Mouse (Mus musculus) MEL (cell line): ENCODE measurements around the gene Gm36028. TPM values are rescaled to one million over a fixed set of nuclear protein-coding genes. Genes with fewer than 3 reads are reported as not detected.

Experiments used
- DNase-seq: peaks from one replicate; pipeline ENCODE4 v3.0.0; 2011; ENCODE audit warnings: low read depth, low spot score
- H3K27ac ChIP-seq: 2 replicates; pipeline ENCODE4 v1.5.1; 2012; ENCODE audit warnings: low read depth, mild to moderate bottlenecking, control low read depth, low read length, moderate library complexity; ENCODE audit not compliant: control insufficient read depth
- H3K27me3 ChIP-seq, 2 experiments: fragments of 150-350 bp in 1 of 2; sonication (generic) in 1 of 2; 2 replicates each; pipeline ENCODE4 v1.6.1; 2012; ENCODE audit warnings: low read length in 2 of 2, mild to moderate bottlenecking in 2 of 2, improper control_type of control experiment in 1 of 2, moderate library complexity in 1 of 2; ENCODE audit not compliant: insufficient read depth in 2 of 2, control insufficient read depth in 1 of 2
- H3K36me3 ChIP-seq, 2 experiments: 2 replicates each; pipeline ENCODE4 v1.6.1; 2012 to 2014; ENCODE audit warnings: low read length in 2 of 2, improper control_type of control experiment in 1 of 2, inconsistent platforms in 1 of 2, mild to moderate bottlenecking in 1 of 2; ENCODE audit not compliant: insufficient read depth in 2 of 2, control insufficient read depth in 1 of 2
- H3K4me1 ChIP-seq, 2 experiments: fragments of 150-350 bp in 1 of 2; sonication (generic) in 1 of 2; 2 replicates each; pipeline ENCODE4 v1.6.1; 2012; ENCODE audit warnings: low read length in 2 of 2, improper control_type of control experiment in 1 of 2, mild to moderate bottlenecking in 1 of 2; ENCODE audit not compliant: insufficient read depth in 2 of 2, control insufficient read depth in 1 of 2
- H3K4me3 ChIP-seq, 2 experiments: fragments of 150-350 bp in 1 of 2; sonication (generic) in 1 of 2; 2 replicates each; pipeline ENCODE4 v1.5.1; 2012; ENCODE audit warnings: low read depth in 2 of 2, low read length in 2 of 2, mild to moderate bottlenecking in 2 of 2, moderate library complexity in 2 of 2, control low read depth in 1 of 2, improper control_type of control experiment in 1 of 2; ENCODE audit not compliant: control insufficient read depth in 1 of 2, insufficient read depth in 1 of 2
- H3K79me2 ChIP-seq: 2 replicates; pipeline ENCODE4 v1.6.1; 2012; ENCODE audit warnings: mild to moderate bottlenecking, low read length, moderate library complexity; ENCODE audit not compliant: control insufficient read depth, poor library complexity, insufficient read depth
- H3K9ac ChIP-seq: 2 replicates; pipeline ENCODE4 v1.6.1; 2012; ENCODE audit warnings: low read depth, mild to moderate bottlenecking, control low read depth, low read length, moderate library complexity; ENCODE audit not compliant: control insufficient read depth, poor library complexity, severe bottlenecking
- H3K9me3 ChIP-seq: fragments of 150-350 bp; sonication (generic); replicated peaks from 2 replicates; pipeline ENCODE4 v1.6.1; 2012; ENCODE audit warnings: mild to moderate bottlenecking, low read length, improper control_type of control experiment, moderate library complexity; ENCODE audit not compliant: insufficient read depth
- BHLHE40 ChIP-seq: IDR thresholded peaks from 2 replicates; pipeline ENCODE4 v1.6.1; 2012; ENCODE audit warnings: low read depth, mild to moderate bottlenecking, inconsistent platforms, low read length, improper control_type of control experiment, borderline replicate concordance
- CHD1 ChIP-seq: IDR thresholded peaks from 2 replicates; pipeline ENCODE4 v1.6.1; 2012; ENCODE audit warnings: low read depth, mild to moderate bottlenecking, inconsistent platforms, low read length, improper control_type of control experiment
- CTCF ChIP-seq, 3 experiments: IDR thresholded peaks in 2 of 3; conservative IDR thresholded peaks in 1 of 3; 2 replicates each; pipeline ENCODE4 v1.5.1; 2011 to 2012; ENCODE audit warnings: low read length in 3 of 3, low read depth in 2 of 3, mild to moderate bottlenecking in 2 of 3, improper control_type of control experiment in 1 of 3, inconsistent platforms in 1 of 3, mixed read lengths in 1 of 3, moderate library complexity in 1 of 3; ENCODE audit not compliant: control insufficient read depth in 1 of 3, insufficient read depth in 1 of 3, poor library complexity in 1 of 3, severe bottlenecking in 1 of 3
- E2F4 ChIP-seq: IDR thresholded peaks from 2 replicates; pipeline ENCODE4 v1.6.1; 2011; ENCODE audit warnings: low read depth, low read length, improper control_type of control experiment, borderline replicate concordance
- EP300 ChIP-seq, 2 experiments: IDR thresholded peaks; 2 replicates each; pipeline ENCODE4 v1.6.1; 2011; ENCODE audit warnings: improper control_type of control experiment in 2 of 2, low read length in 2 of 2, low read depth in 1 of 2, mild to moderate bottlenecking in 1 of 2
- ETS1 ChIP-seq: IDR thresholded peaks from 2 replicates; pipeline ENCODE4 v1.6.1; 2012; ENCODE audit warnings: low read depth, mild to moderate bottlenecking, inconsistent platforms, low read length, improper control_type of control experiment, moderate library complexity
- GABPA ChIP-seq: IDR thresholded peaks from 2 replicates; pipeline ENCODE4 v1.6.1; 2012; ENCODE audit warnings: low read depth, mild to moderate bottlenecking, inconsistent platforms, low read length, improper control_type of control experiment, moderate library complexity
- GATA1 ChIP-seq: IDR thresholded peaks from 2 replicates; pipeline ENCODE4 v1.6.1; 2011; ENCODE audit warnings: low read depth, low read length, improper control_type of control experiment
- HCFC1 ChIP-seq: IDR thresholded peaks from 2 replicates; pipeline ENCODE4 v1.6.1; 2012; ENCODE audit warnings: low read depth, mild to moderate bottlenecking, inconsistent platforms, low read length, improper control_type of control experiment, moderate library complexity
- MAZ ChIP-seq: IDR thresholded peaks from 2 replicates; pipeline ENCODE4 v1.6.1; 2012; ENCODE audit warnings: low read depth, mild to moderate bottlenecking, inconsistent platforms, low read length, improper control_type of control experiment
- MEF2A ChIP-seq: IDR thresholded peaks from 2 replicates; pipeline ENCODE4 v1.6.1; 2014; ENCODE audit warnings: low read depth, mild to moderate bottlenecking, inconsistent platforms, low read length, improper control_type of control experiment; ENCODE audit not compliant: poor library complexity, insufficient replicate concordance, severe bottlenecking; ENCODE audit errors: extremely low read depth
- MYB ChIP-seq: IDR thresholded peaks from 2 replicates; pipeline ENCODE4 v1.6.1; 2011; ENCODE audit warnings: mild to moderate bottlenecking, low read depth, low read length, improper control_type of control experiment
- MYC ChIP-seq: IDR thresholded peaks from 2 replicates; pipeline ENCODE4 v1.6.1; 2011; ENCODE audit warnings: low read depth, mild to moderate bottlenecking, low read length, improper control_type of control experiment, moderate library complexity
- NELFE ChIP-seq: IDR thresholded peaks from 2 replicates; pipeline ENCODE4 v1.6.1; 2011; ENCODE audit warnings: low read depth, low read length, improper control_type of control experiment
- POLR2AphosphoS2 ChIP-seq: IDR thresholded peaks from 2 replicates; pipeline ENCODE4 v1.6.1; 2011; ENCODE audit warnings: low read length, improper control_type of control experiment
- POLR2AphosphoS5 ChIP-seq: IDR thresholded peaks from 2 replicates; pipeline ENCODE4 v1.6.1; 2012; ENCODE audit warnings: low read depth, borderline replicate concordance, mild to moderate bottlenecking, inconsistent platforms, low read length, moderate library complexity, mixed read lengths
- SMC3 ChIP-seq: IDR thresholded peaks from 2 replicates; pipeline ENCODE4 v1.6.1; 2011; ENCODE audit warnings: low read depth, low read length, improper control_type of control experiment
- TAL1 ChIP-seq: IDR thresholded peaks from 2 replicates; pipeline ENCODE4 v1.6.1; 2012; ENCODE audit warnings: mild to moderate bottlenecking, inconsistent platforms, low read length, moderate library complexity, mixed read lengths
- UBTF ChIP-seq: IDR thresholded peaks from 2 replicates; pipeline ENCODE4 v1.6.1; 2012; ENCODE audit warnings: low read depth, mild to moderate bottlenecking, inconsistent platforms, low read length, improper control_type of control experiment, moderate library complexity, borderline replicate concordance; ENCODE audit not compliant: insufficient read depth
- USF1 ChIP-seq: IDR thresholded peaks from 2 replicates; pipeline ENCODE4 v1.6.1; 2014; ENCODE audit warnings: low read depth, mild to moderate bottlenecking, inconsistent platforms, low read length, improper control_type of control experiment, moderate library complexity
- USF2 ChIP-seq, 2 experiments: IDR thresholded peaks; 2 replicates each; pipeline ENCODE4 v1.6.1; 2011 to 2012; ENCODE audit warnings: improper control_type of control experiment in 2 of 2, low read length in 2 of 2, borderline replicate concordance in 1 of 2, inconsistent platforms in 1 of 2, low read depth in 1 of 2, mild to moderate bottlenecking in 1 of 2; ENCODE audit not compliant: insufficient read depth in 1 of 2
- ZC3H11A ChIP-seq: IDR thresholded peaks from 2 replicates; pipeline ENCODE4 v1.6.1; 2012; ENCODE audit warnings: low read depth, mild to moderate bottlenecking, inconsistent platforms, low read length, improper control_type of control experiment
- ZKSCAN1 ChIP-seq: IDR thresholded peaks from 2 replicates; pipeline ENCODE4 v1.6.1; 2012; ENCODE audit warnings: low read depth, mild to moderate bottlenecking, inconsistent platforms, low read length, improper control_type of control experiment, moderate library complexity
- polyA plus RNA-seq, 2 experiments: library from polyadenylated mRNA; stranded (reverse) in 1 of 2; unstranded in 1 of 2; fragments of >175 nt in 1 of 2; fragments of >200 nt in 1 of 2; gene quantifications; 2 replicates each; pipeline versions ENCODE4 v1.2.1 to v1.2.4; 2012; ENCODE audit warnings: low replicate concordance in 2 of 2, low read depth in 1 of 2; ENCODE audit not compliant: insufficient read length in 2 of 2, insufficient read depth in 1 of 2, missing spikeins in 1 of 2
- total RNA-seq: library from RNA; depleted of rRNA; stranded (reverse); fragments of 300-350 nt; gene quantifications from 2 replicates; pipeline ENCODE4 v1.2.3, GENCODE M21; 2012

The Gm36028 gene
- total and polyA plus RNA-seq, 3 experiments, result not detected

GRCm38 (mm10) chr16:37803387-37803950 lies 57.5 kb downstream of the Gm36028 start:
- Histone ChIP-seq H3K36me3 (no peaks in the 10 kb centered on the region), H3K9ac (no peak overlapping the region)
- no peak for DNase-seq
- TF ChIP-seq NELFE (no peak), ZKSCAN1 (no peak), ETS1 (no peak), HCFC1 (no peak), POLR2AphosphoS2 (no peak), E2F4 (no peak), BHLHE40 (no peak), UBTF (no peak), USF2 (IDR thresholded peaks at IDR 0.05; ENCODE audit: borderline replicate concordance in 1 of 2, insufficient read depth in 1 of 2, low read depth in 1 of 2, low read length in 2 of 2) (no peak), USF1 (no peak), TAL1 (no peak), CTCF (IDR thresholded peaks at IDR 0.05 in 2 of 3, conservative IDR thresholded peaks at IDR 0.05 in 1 of 3; ENCODE audit: control insufficient read depth in 1 of 3, insufficient read depth in 1 of 3, low read depth in 2 of 3, low read length in 3 of 3, poor library complexity in 1 of 3, severe bottlenecking in 1 of 3) (no peak), ZC3H11A (no peak), MAZ (no peak), MYC (no peak), MYB (no peak), GABPA (no peak), GATA1 (no peak)
- TF ChIP-seq, all 39 proteins: peak for 0
- Histone ChIP-seq H3K79me2 (no peaks in the 10 kb centered on the region), H3K9me3 (no peaks in the 10 kb centered on the region), H3K4me3 (no peak overlapping the region), H3K27ac (no peak overlapping the region), H3K27me3 (no peaks in the 10 kb centered on the region), H3K4me1 (no peaks in the 10 kb centered on the region)

GRCm38 (mm10) chr16:37802686-37803295 lies 58.2 kb downstream of the Gm36028 start:
- Histone ChIP-seq H3K9ac (no peak overlapping the region), H3K4me3 (no peak overlapping the region), H3K4me1 (no peaks in the 10 kb centered on the region), H3K9me3 (no peaks in the 10 kb centered on the region), H3K27me3 (no peaks in the 10 kb centered on the region), H3K27ac (no peak overlapping the region), H3K36me3 (no peaks in the 10 kb centered on the region), H3K79me2 (no peaks in the 10 kb centered on the region)
- TF ChIP-seq CHD1 (no peak), POLR2AphosphoS5 (no peak), USF2 (IDR thresholded peaks at IDR 0.05; ENCODE audit: borderline replicate concordance in 1 of 2, insufficient read depth in 1 of 2, low read depth in 1 of 2, low read length in 2 of 2) (no peak), EP300 (IDR thresholded peaks at IDR 0.05; ENCODE audit: low read depth in 1 of 2, low read length in 2 of 2) (no peak), SMC3 (no peak), HCFC1 (no peak), CTCF (IDR thresholded peaks at IDR 0.05 in 2 of 3, conservative IDR thresholded peaks at IDR 0.05 in 1 of 3; ENCODE audit: control insufficient read depth in 1 of 3, insufficient read depth in 1 of 3, low read depth in 2 of 3, low read length in 3 of 3, poor library complexity in 1 of 3, severe bottlenecking in 1 of 3) (no peak), MEF2A (no peak), GABPA (no peak)
- DNase-seq, result no peak
